Mouse (Mus musculus): ENCODE data around the gene Fbxw8. TPM values are rescaled to one million over a fixed set of nuclear protein-coding genes. Genes with fewer than 3 reads are reported as not detected.

The Fbxw8 gene
- polyA plus RNA-seq (2014; fragmentation: Nextera tagmentation; extraction: Ambion mirVana), result 23.9 and 26.3 TPM in 2 replicates

GRCm38 (mm10) chr5:118154839-118155564 is at the start of gene Fbxw8:
Gene Fbxw8 (minus strand): TSS chr5:118155464.
- peaks cover 7% of the 10 kb centered on the region; the same call in 1 of the 2 replicates for H3K36me3 ChIP-seq (ENCODE audit: control insufficient read depth, insufficient read depth, low read length)
- peaks cover 4% of the 10 kb centered on the region for H3K4me1 ChIP-seq (ENCODE audit: control insufficient read depth, insufficient read depth, low read length)
- peak within 1 kb of the TSS; percentile 92 for H3K4me3 ChIP-seq (ENCODE audit: low read depth, low read length)
- 0 out of 2 replicates have a peak within 1 kb of the TSS, but pooled peaks have one; percentile 30 for H3K27ac ChIP-seq (replicated peaks; ENCODE audit: low read depth, low read length)
- WGBS, result under 1% methylated on average over 53 of the region's 67 CpGs
- DNase-seq (ENCODE audit: low spot score), result peak; percentile 95
- H3K4me2 ChIP-seq (ENCODE audit: low read depth, severe bottlenecking), result peak within 1 kb of the TSS; percentile 55
- peak within 1 kb of the TSS; percentile 90 for H3K9ac ChIP-seq (ENCODE audit: low read length)
- no peaks in the 10 kb centered on the region for H3K27me3 ChIP-seq (ENCODE audit: control insufficient read depth, insufficient read depth, low read length)
- H3K9me3 ChIP-seq (ENCODE audit: control insufficient read depth, low read length), result no peaks in the 10 kb centered on the region
- ATAC-seq (ENCODE audit: insufficient number of reproducible peaks, low FRiP score, low TSS enrichment, low read depth), result peak; percentile 72

GRCm38 (mm10) chr5:118204675-118205440 is 49.6 kb upstream of the Fbxw8 start:
- H3K27me3 ChIP-seq (ENCODE audit: control insufficient read depth, insufficient read depth, low read length), result no peaks in the 10 kb centered on the region
- no peak overlapping the region for H3K4me3 ChIP-seq (ENCODE audit: low read depth, low read length)
- no peak overlapping the region for H3K9ac ChIP-seq (ENCODE audit: low read length)
- DNase-seq (ENCODE audit: low spot score), result no peak
- H3K4me2 ChIP-seq (ENCODE audit: low read depth, severe bottlenecking), result no peak overlapping the region
- 51% methylated on average over 16 of the region's 16 CpGs for WGBS
- ATAC-seq (ENCODE audit: insufficient number of reproducible peaks, low FRiP score, low TSS enrichment, low read depth), result no peak
- peaks cover 3% of the 10 kb centered on the region; the same call in 1 of the 2 replicates for H3K4me1 ChIP-seq (ENCODE audit: control insufficient read depth, insufficient read depth, low read length)
- no peak overlapping the region for H3K27ac ChIP-seq (replicated peaks; ENCODE audit: low read depth, low read length)
- no peaks in the 10 kb centered on the region for H3K36me3 ChIP-seq (ENCODE audit: control insufficient read depth, insufficient read depth, low read length)
- no peaks in the 10 kb centered on the region for H3K9me3 ChIP-seq (ENCODE audit: control insufficient read depth, low read length)

- H3K4me1 ChIP-seq (ENCODE audit: control insufficient read depth, insufficient read depth, low read length), result no peaks in the 10 kb centered on the region
- DNase-seq (ENCODE audit: low spot score) (no peak), ATAC-seq (ENCODE audit: insufficient number of reproducible peaks, low FRiP score, low TSS enrichment, low read depth) (no peak)
- H3K27me3 ChIP-seq (ENCODE audit: control insufficient read depth, insufficient read depth, low read length), result no peaks in the 10 kb centered on the region
- WGBS, result 70% methylated on average over 5 of the region's 5 CpGs
- H3K4me3 ChIP-seq (ENCODE audit: low read depth, low read length), result no peak overlapping the region
- no peak overlapping the region for H3K9ac ChIP-seq (ENCODE audit: low read length)
- H3K27ac ChIP-seq (replicated peaks; ENCODE audit: low read depth, low read length), result no peak overlapping the region
- H3K9me3 ChIP-seq (ENCODE audit: control insufficient read depth, low read length), result no peaks in the 10 kb centered on the region
- no peaks in the 10 kb centered on the region for H3K36me3 ChIP-seq (ENCODE audit: control insufficient read depth, insufficient read depth, low read length)
- no peak overlapping the region for H3K4me2 ChIP-seq (ENCODE audit: low read depth, severe bottlenecking)
Measured at GRCm38 (mm10) chr5:118199670-118200069, 44.4 kb upstream of the Fbxw8 start.

GRCm38 (mm10) chr5:118197421-118197820 is 42.2 kb upstream of the Fbxw8 start:
- no peaks in the 10 kb centered on the region for H3K9me3 ChIP-seq (ENCODE audit: control insufficient read depth, low read length)
- no peak overlapping the region for H3K4me3 ChIP-seq (ENCODE audit: low read depth, low read length)
- WGBS, result 71% methylated on average over 13 of the region's 13 CpGs
- no peaks in the 10 kb centered on the region for H3K27me3 ChIP-seq (ENCODE audit: control insufficient read depth, insufficient read depth, low read length)
- no peak for DNase-seq (ENCODE audit: low spot score)
- no peak for ATAC-seq (ENCODE audit: insufficient number of reproducible peaks, low FRiP score, low TSS enrichment, low read depth)
- H3K9ac ChIP-seq (ENCODE audit: low read length), result no peak overlapping the region
- H3K36me3 ChIP-seq (ENCODE audit: control insufficient read depth, insufficient read depth, low read length), result no peaks in the 10 kb centered on the region
- no peak overlapping the region for H3K27ac ChIP-seq (replicated peaks; ENCODE audit: low read depth, low read length)
- H3K4me2 ChIP-seq (ENCODE audit: low read depth, severe bottlenecking), result no peak overlapping the region
- H3K4me1 ChIP-seq (ENCODE audit: control insufficient read depth, insufficient read depth, low read length), result no peaks in the 10 kb centered on the region

- Histone ChIP-seq H3K36me3 (ENCODE audit: control insufficient read depth, insufficient read depth, low read length) (no peaks in the 10 kb centered on the region), H3K4me3 (ENCODE audit: low read depth, low read length) (no peak overlapping the region), H3K4me1 (ENCODE audit: control insufficient read depth, insufficient read depth, low read length) (0 out of 2 replicates have a peak, but pooled peaks cover 2% of the 10 kb centered on the region), H3K27ac (replicated peaks; ENCODE audit: low read depth, low read length) (no peak overlapping the region), H3K9ac (ENCODE audit: low read length) (no peak overlapping the region), H3K4me2 (ENCODE audit: low read depth, severe bottlenecking) (no peak overlapping the region), H3K9me3 (ENCODE audit: control insufficient read depth, low read length) (no peaks in the 10 kb centered on the region), H3K27me3 (ENCODE audit: control insufficient read depth, insufficient read depth, low read length) (no peaks in the 10 kb centered on the region; the same call in 1 of the 2 replicates)
- WGBS, result 24% methylated on average over 18 of the region's 18 CpGs
- DNase-seq (ENCODE audit: low spot score) (no peak), ATAC-seq (ENCODE audit: insufficient number of reproducible peaks, low FRiP score, low TSS enrichment, low read depth) (no peak)
Measured at GRCm38 (mm10) chr5:118192221-118192620, 37.0 kb upstream of the Fbxw8 start.

- WGBS, result 74% methylated on average over 9 of the region's 9 CpGs
- DNase-seq (ENCODE audit: low spot score) (no peak), ATAC-seq (ENCODE audit: insufficient number of reproducible peaks, low FRiP score, low TSS enrichment, low read depth) (no peak)
- H3K9me3 ChIP-seq (ENCODE audit: control insufficient read depth, low read length), result no peaks in the 10 kb centered on the region
- no peak overlapping the region for H3K9ac ChIP-seq (ENCODE audit: low read length)
- H3K4me1 ChIP-seq (ENCODE audit: control insufficient read depth, insufficient read depth, low read length), result 0 out of 2 replicates have a peak, but pooled peaks cover 2% of the 10 kb centered on the region
- no peak overlapping the region for H3K27ac ChIP-seq (replicated peaks; ENCODE audit: low read depth, low read length)
- no peak overlapping the region for H3K4me3 ChIP-seq (ENCODE audit: low read depth, low read length)
- no peak overlapping the region for H3K4me2 ChIP-seq (ENCODE audit: low read depth, severe bottlenecking)
- no peaks in the 10 kb centered on the region for H3K36me3 ChIP-seq (ENCODE audit: control insufficient read depth, insufficient read depth, low read length)
- no peaks in the 10 kb centered on the region; the same call in 1 of the 2 replicates for H3K27me3 ChIP-seq (ENCODE audit: control insufficient read depth, insufficient read depth, low read length)
Measured at GRCm38 (mm10) chr5:118190491-118190890, 35.2 kb upstream of the Fbxw8 start.

- Histone ChIP-seq H3K27ac (replicated peaks; ENCODE audit: low read depth, low read length) (no peak overlapping the region), H3K27me3 (ENCODE audit: control insufficient read depth, insufficient read depth, low read length) (no peaks in the 10 kb centered on the region; the same call in 1 of the 2 replicates), H3K4me3 (ENCODE audit: low read depth, low read length) (no peak overlapping the region), H3K9ac (ENCODE audit: low read length) (no peak overlapping the region), H3K9me3 (ENCODE audit: control insufficient read depth, low read length) (no peaks in the 10 kb centered on the region), H3K36me3 (ENCODE audit: control insufficient read depth, insufficient read depth, low read length) (no peaks in the 10 kb centered on the region), H3K4me2 (ENCODE audit: low read depth, severe bottlenecking) (no peak overlapping the region), H3K4me1 (ENCODE audit: control insufficient read depth, insufficient read depth, low read length) (0 out of 2 replicates have a peak, but pooled peaks cover 2% of the 10 kb centered on the region)
- WGBS, result 30% methylated on average over 6 of the region's 6 CpGs
- DNase-seq (ENCODE audit: low spot score) (peak; percentile 63), ATAC-seq (ENCODE audit: insufficient number of reproducible peaks, low FRiP score, low TSS enrichment, low read depth) (no peak)
Measured at GRCm38 (mm10) chr5:118188356-118188755, 33.1 kb upstream of the Fbxw8 start.

GRCm38 (mm10) chr5:118186903-118187633 is 31.8 kb upstream of the Fbxw8 start:
- Histone ChIP-seq H3K9me3 (ENCODE audit: control insufficient read depth, low read length) (no peaks in the 10 kb centered on the region), H3K4me2 (ENCODE audit: low read depth, severe bottlenecking) (no peak overlapping the region), H3K36me3 (ENCODE audit: control insufficient read depth, insufficient read depth, low read length) (no peaks in the 10 kb centered on the region), H3K27ac (replicated peaks; ENCODE audit: low read depth, low read length) (no peak overlapping the region), H3K4me1 (ENCODE audit: control insufficient read depth, insufficient read depth, low read length) (no peaks in the 10 kb centered on the region), H3K4me3 (ENCODE audit: low read depth, low read length) (no peak overlapping the region), H3K27me3 (ENCODE audit: control insufficient read depth, insufficient read depth, low read length) (no peaks in the 10 kb centered on the region; the same call in 1 of the 2 replicates), H3K9ac (ENCODE audit: low read length) (no peak overlapping the region)
- 90% methylated on average over 9 of the region's 9 CpGs for WGBS
- no peak for ATAC-seq (ENCODE audit: insufficient number of reproducible peaks, low FRiP score, low TSS enrichment, low read depth)
- no peak for DNase-seq (ENCODE audit: low spot score)
